18 mouse cellular contexts compared by ENCODE assay signal in genomic region chr14:121585906-121586765, GRCm38 (mm10).
DNase-seq lines count a peak whose midpoint lies in the region; ATAC-seq lines count a peak whose summit lies in the region.
"Had no signal": no experiment of that assay in that cellular context is flagged by ENCODE, and none has a peak within 500 bp of the region (broad histone marks: within the 10 kb centered on the region; RNA-seq: fewer than 3 reads in every experiment).

No protein-coding gene starts in this region.

- no peaks in the 10 kb centered on the region for H3K9me3 ChIP-seq in midbrain, embryonic 11.5 days (ENCODE audit: control insufficient read depth, low read length)
- H3K9me3 ChIP-seq in midbrain, embryonic 16.5 days (replicated peaks; ENCODE audit: control insufficient read depth, low read length, poor library complexity, severe bottlenecking), result no peaks in the 10 kb centered on the region
- no peaks in the 10 kb centered on the region for H3K9me3 ChIP-seq in hindbrain, embryonic 15.5 days
- H3K9me3 ChIP-seq in neural tube, embryonic 13.5 days, result no peaks in the 10 kb centered on the region
- H3K9me3 ChIP-seq: lung, embryonic 15.5 days had no signal

- no peaks in the 10 kb centered on the region for H3K36me3 ChIP-seq in midbrain, embryonic 11.5 days (ENCODE audit: control insufficient read depth, insufficient read depth, low read length)
- H3K36me3 ChIP-seq in midbrain, embryonic 16.5 days (ENCODE audit: control insufficient read depth, insufficient read depth, low read length), result peaks cover 12% of the 10 kb centered on the region
- peaks cover 28% of the 10 kb centered on the region; the same call in 1 of the 2 replicates for H3K36me3 ChIP-seq in hindbrain, embryonic 15.5 days
- 0 out of 2 replicates have a peak, but pooled peaks cover 3% of the 10 kb centered on the region for H3K36me3 ChIP-seq in neural tube, embryonic 13.5 days
- H3K36me3 ChIP-seq: lung, embryonic 15.5 days had no signal

- no peak overlapping the region for H3K9ac ChIP-seq in midbrain, embryonic 11.5 days (ENCODE audit: low read length)
- no peak overlapping the region for H3K9ac ChIP-seq in midbrain, embryonic 16.5 days (ENCODE audit: low read depth, low read length)
- no peak overlapping the region for H3K9ac ChIP-seq in hindbrain, embryonic 15.5 days
- H3K9ac ChIP-seq in neural tube, embryonic 13.5 days, result 0 out of 2 replicates have a peak overlapping the region, but pooled peaks have one; percentile 5
- H3K9ac ChIP-seq: lung, embryonic 15.5 days had no signal

- no peak overlapping the region for H3K4me2 ChIP-seq in midbrain, embryonic 11.5 days
- H3K4me2 ChIP-seq in midbrain, embryonic 16.5 days (ENCODE audit: low read length), result no peak overlapping the region
- H3K4me2 ChIP-seq in hindbrain, embryonic 15.5 days, result no peak overlapping the region
- H3K4me2 ChIP-seq in neural tube, embryonic 13.5 days, result peak overlapping the region; percentile 1; the same call in 1 of the 2 replicates
- H3K4me2 ChIP-seq: lung, embryonic 15.5 days had no signal

- H3K4me1 ChIP-seq in midbrain, embryonic 11.5 days (ENCODE audit: control insufficient read depth, insufficient read depth, low read length), result no peaks in the 10 kb centered on the region
- no peaks in the 10 kb centered on the region; the same call in 1 of the 2 replicates for H3K4me1 ChIP-seq in midbrain, embryonic 16.5 days (ENCODE audit: control insufficient read depth, insufficient read depth, low read length)
- H3K4me1 ChIP-seq in hindbrain, embryonic 15.5 days (replicated peaks), result peaks cover 15% of the 10 kb centered on the region
- peaks cover 19% of the 10 kb centered on the region for H3K4me1 ChIP-seq in neural tube, embryonic 13.5 days (replicated peaks)

- no peak overlapping the region for H3K4me3 ChIP-seq in midbrain, embryonic 11.5 days (ENCODE audit: low read depth, low read length)
- H3K4me3 ChIP-seq in midbrain, embryonic 16.5 days (ENCODE audit: low read depth, low read length), result no peak overlapping the region
- no peak overlapping the region for H3K4me3 ChIP-seq in hindbrain, embryonic 15.5 days
- H3K4me3 ChIP-seq in neural tube, embryonic 13.5 days, result no peak overlapping the region
- H3K4me3 ChIP-seq: lung, embryonic 15.5 days had no signal

- peak; percentile 31 for DNase-seq in embryo, embryonic 11 days
- no peak for DNase-seq in embryo, embryonic 10.5 days (ENCODE audit: low spot score)
- peak; percentile 88 for DNase-seq in midbrain, embryonic 11.5 days (ENCODE audit: low spot score, missing footprints)
- DNase-seq in urinary bladder, postnatal 14 days (ENCODE audit: low spot score), result no peak
- no peak for DNase-seq in kidney, postnatal 4 days
- DNase-seq: cerebellum, postnatal 25 days; gastrocnemius, postnatal 36 days; heart, postnatal 36 days; kidney, adult 18-20 months; kidney, postnatal 36 days; thymus, postnatal 36 days had no signal

- H3K27me3 ChIP-seq in midbrain, embryonic 11.5 days (ENCODE audit: control insufficient read depth, insufficient read depth, low read length), result no peaks in the 10 kb centered on the region
- H3K27me3 ChIP-seq in midbrain, embryonic 16.5 days (ENCODE audit: control insufficient read depth, insufficient read depth, low read depth, low read length), result no peaks in the 10 kb centered on the region
- H3K27me3 ChIP-seq in hindbrain, embryonic 15.5 days, result no peaks in the 10 kb centered on the region
- no peaks in the 10 kb centered on the region; the same call in 1 of the 2 replicates for H3K27me3 ChIP-seq in neural tube, embryonic 13.5 days
- H3K27me3 ChIP-seq: CH12.LX; lung, embryonic 15.5 days; Patski had no signal

- ATAC-seq in midbrain, embryonic 11.5 days (ENCODE audit: low FRiP score), result 0 out of 2 replicates have a peak, but pooled peaks have one; percentile 14
- ATAC-seq in midbrain, embryonic 16.5 days, result no peak
- peak; percentile 31; the same call in 1 of the 2 replicates for ATAC-seq in hindbrain, embryonic 15.5 days (ENCODE audit: low FRiP score, low read depth)
- peak; percentile 74 for ATAC-seq in neural tube, embryonic 13.5 days (ENCODE audit: low read depth)
- ATAC-seq: Patski had no signal

- WGBS in midbrain, embryonic 11.5 days, result 72% methylated on average over 21 of the region's 21 CpGs
- WGBS in midbrain, embryonic 16.5 days, result 51% methylated on average over 21 of the region's 21 CpGs
- 38% methylated on average over 21 of the region's 21 CpGs for WGBS in hindbrain, embryonic 15.5 days
- 40% methylated on average over 21 of the region's 21 CpGs for WGBS in neural tube, embryonic 13.5 days

- H3K27ac ChIP-seq in midbrain, embryonic 11.5 days (ENCODE audit: low read depth, low read length), result no peak overlapping the region
- H3K27ac ChIP-seq in midbrain, embryonic 16.5 days (ENCODE audit: low read length), result no peak overlapping the region
- H3K27ac ChIP-seq in hindbrain, embryonic 15.5 days (replicated peaks), result 0 out of 2 replicates have a peak overlapping the region, but pooled peaks have one; percentile 14
- H3K27ac ChIP-seq in neural tube, embryonic 13.5 days (replicated peaks), result 0 out of 2 replicates have a peak overlapping the region, but pooled peaks have one; percentile 15
- H3K27ac ChIP-seq: lung, embryonic 15.5 days; stomach, postnatal 0 days had no signal

Comparison
In these comparisons a context has a peak if more than half of its experiments do, and no peak if none do; other contexts are left out.
1. DNase-seq: peak in embryo, embryonic 11 days (single experiment) and midbrain, embryonic 11.5 days (single experiment); none in embryo, embryonic 10.5 days (single experiment), urinary bladder, postnatal 14 days (single experiment) and kidney, postnatal 4 days (0 of 2).
2. H3K27ac ChIP-seq: peak in hindbrain, embryonic 15.5 days (single experiment) and neural tube, embryonic 13.5 days (single experiment); none in midbrain, embryonic 11.5 days (single experiment) and midbrain, embryonic 16.5 days (single experiment).